Mouse (Mus musculus) MEL-GATA-1-ER (cell line): ENCODE results near the gene Ccdc3.

Experiments
- DNase-seq: peaks from one replicate; pipeline ENCODE4 v3.0.0-alpha.2; 2012; ENCODE audit warnings: low read depth; ENCODE audit errors: extremely low read depth

The Ccdc3 gene

GRCm38 (mm10) chr2:5137500-5138286, at the start of gene Ccdc3:
Ccdc3 (plus strand) TSS chr2:5137776.
- no peak for DNase-seq

GRCm38 (mm10) chr2:5090385-5090784, 47.2 kb upstream of the Ccdc3 start:
- DNase-seq = peak; percentile 26

- DNase-seq = no peak
Measured at GRCm38 (mm10) chr2:5094876-5095275, 42.7 kb upstream of the Ccdc3 start.

GRCm38 (mm10) chr2:5095316-5095715, 42.3 kb upstream of the Ccdc3 start:
- DNase-seq = no peak

- DNase-seq = no peak
Measured at GRCm38 (mm10) chr2:5097786-5098445, 39.7 kb upstream of the Ccdc3 start.

- no peak for DNase-seq
Measured at GRCm38 (mm10) chr2:5099176-5099575, 38.4 kb upstream of the Ccdc3 start.

GRCm38 (mm10) chr2:5101743-5102245, 35.8 kb upstream of the Ccdc3 start:
- DNase-seq = no peak

GRCm38 (mm10) chr2:5102891-5103290, 34.7 kb upstream of the Ccdc3 start:
- DNase-seq = no peak

- DNase-seq = peak; percentile 19
Measured at GRCm38 (mm10) chr2:5112785-5113291, 24.7 kb upstream of the Ccdc3 start.

- DNase-seq = no peak
Measured at GRCm38 (mm10) chr2:5114386-5114785, 23.2 kb upstream of the Ccdc3 start.

- no peak for DNase-seq
Measured at GRCm38 (mm10) chr2:5116856-5117532, 20.6 kb upstream of the Ccdc3 start.

- DNase-seq = peak; percentile 13
Measured at GRCm38 (mm10) chr2:5125506-5125905, 12.1 kb upstream of the Ccdc3 start.

- DNase-seq = no peak
Measured at GRCm38 (mm10) chr2:5127369-5127768, 10.2 kb upstream of the Ccdc3 start.

- no peak for DNase-seq
Measured at GRCm38 (mm10) chr2:5129099-5129498, 8.5 kb upstream of the Ccdc3 start.

- DNase-seq = no peak
Measured at GRCm38 (mm10) chr2:5132046-5132445, 5.5 kb upstream of the Ccdc3 start.

- no peak for DNase-seq
Measured at GRCm38 (mm10) chr2:5134959-5135743, 2.4 kb upstream of the Ccdc3 start.

- DNase-seq = no peak
Measured at GRCm38 (mm10) chr2:5139961-5140360, 2.4 kb downstream of the Ccdc3 start.

- no peak for DNase-seq
Measured at GRCm38 (mm10) chr2:5144446-5144845, 6.9 kb downstream of the Ccdc3 start.

GRCm38 (mm10) chr2:5147907-5148306, 10.3 kb downstream of the Ccdc3 start:
- no peak for DNase-seq

GRCm38 (mm10) chr2:5154711-5155110, 17.1 kb downstream of the Ccdc3 start:
- DNase-seq = no peak

GRCm38 (mm10) chr2:5160236-5160848, 22.8 kb downstream of the Ccdc3 start:
- DNase-seq = no peak
